Mouse (Mus musculus) urinary bladder, postnatal 4 days (tissue): ENCODE results near the gene Ankrd54.
"Not testable (repeated sequence)": the region's sequence is repeated elsewhere in the genome, so short reads cannot be mapped to it uniquely, and the experiment has no call there.

Experiments
- DNase-seq, 2 experiments: peaks; one replicate each; pipeline ENCODE4 v3.0.0; 2021 to 2022; ENCODE audit warnings: low spot score in 2 of 2

Gene Ankrd54

DNA sequence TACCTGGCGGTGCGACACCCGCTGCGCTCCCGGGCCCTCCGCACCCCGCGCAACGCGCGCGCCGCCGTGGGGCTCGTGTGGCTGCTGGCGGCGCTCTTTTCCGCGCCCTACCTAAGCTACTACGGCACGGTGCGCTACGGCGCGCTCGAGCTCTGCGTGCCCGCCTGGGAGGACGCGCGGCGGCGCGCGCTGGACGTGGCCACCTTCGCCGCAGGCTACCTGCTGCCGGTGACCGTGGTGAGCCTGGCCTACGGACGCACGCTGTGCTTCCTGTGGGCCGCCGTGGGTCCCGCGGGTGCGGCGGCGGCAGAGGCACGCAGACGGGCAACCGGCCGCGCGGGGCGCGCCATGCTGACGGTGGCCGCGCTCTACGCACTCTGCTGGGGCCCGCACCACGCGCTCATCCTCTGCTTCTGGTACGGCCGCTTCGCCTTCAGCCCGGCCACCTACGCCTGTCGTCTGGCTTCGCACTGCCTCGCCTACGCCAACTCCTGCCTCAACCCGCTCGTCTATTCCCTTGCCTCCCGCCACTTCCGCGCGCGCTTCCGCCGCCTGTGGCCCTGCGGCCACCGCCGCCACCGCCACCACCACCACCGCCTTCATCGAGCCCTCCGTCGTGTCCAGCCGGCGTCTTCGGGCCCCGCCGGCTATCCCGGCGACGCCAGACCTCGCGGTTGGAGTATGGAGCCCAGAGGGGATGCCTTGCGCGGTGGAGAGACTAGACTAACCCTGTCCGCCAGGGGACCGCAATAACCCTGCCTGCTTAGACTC lies 19.8 kb downstream of the Ankrd54 start:
- DNase-seq: no peak

GRCm38 (mm10) chr15:79041585-79041984 lies 21.1 kb downstream of the Ankrd54 start, which contains the start of gene Galr3:
Gene Galr3, plus strand, starts transcription at chr15:79041885.
- DNase-seq: no peak

DNA sequence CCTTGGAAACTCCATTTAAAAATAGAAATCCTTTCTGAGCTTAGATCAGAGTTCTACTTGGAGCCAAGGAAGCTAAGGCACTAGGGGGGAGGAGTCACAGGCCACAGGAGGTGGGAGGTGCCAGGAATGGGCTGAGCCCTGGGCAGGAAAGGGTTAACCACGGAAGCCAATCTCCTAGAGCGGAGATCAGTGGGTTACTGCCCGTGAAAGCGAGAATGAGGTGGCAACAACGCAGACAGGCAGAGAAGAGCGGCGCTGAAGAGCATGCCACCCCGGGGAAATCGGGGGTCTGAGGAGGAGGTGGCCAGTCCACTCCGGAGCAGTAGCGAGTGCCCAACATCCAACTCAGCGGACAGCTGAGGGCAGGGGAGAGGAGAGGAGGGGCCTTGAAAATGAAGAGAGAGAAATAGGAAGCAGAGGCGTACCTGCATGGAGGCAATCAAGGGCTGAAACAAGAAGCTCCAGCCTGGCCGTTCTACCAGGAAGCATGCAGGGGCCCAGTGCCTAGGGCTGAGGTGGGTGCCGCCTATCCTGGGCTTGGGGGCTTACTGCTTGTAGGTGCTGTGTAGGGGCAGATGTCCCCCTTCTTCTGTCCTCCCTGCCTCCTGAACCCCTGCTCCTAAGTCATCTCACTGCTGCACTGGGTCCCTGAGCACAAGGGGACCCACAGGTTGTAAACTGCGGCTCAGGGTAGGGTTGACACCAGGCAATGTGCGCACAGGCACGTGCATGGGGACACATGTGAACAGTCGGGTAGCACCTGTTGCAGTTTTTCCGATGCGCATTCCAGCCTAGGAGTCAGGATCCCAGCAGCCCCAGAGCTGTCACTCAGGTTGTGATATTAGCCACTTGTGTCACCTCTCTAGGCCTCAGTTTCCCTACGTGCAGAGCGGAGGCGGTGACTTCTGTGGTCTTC lies 21.9 kb downstream of the Ankrd54 start:
- no peak for DNase-seq

DNA sequence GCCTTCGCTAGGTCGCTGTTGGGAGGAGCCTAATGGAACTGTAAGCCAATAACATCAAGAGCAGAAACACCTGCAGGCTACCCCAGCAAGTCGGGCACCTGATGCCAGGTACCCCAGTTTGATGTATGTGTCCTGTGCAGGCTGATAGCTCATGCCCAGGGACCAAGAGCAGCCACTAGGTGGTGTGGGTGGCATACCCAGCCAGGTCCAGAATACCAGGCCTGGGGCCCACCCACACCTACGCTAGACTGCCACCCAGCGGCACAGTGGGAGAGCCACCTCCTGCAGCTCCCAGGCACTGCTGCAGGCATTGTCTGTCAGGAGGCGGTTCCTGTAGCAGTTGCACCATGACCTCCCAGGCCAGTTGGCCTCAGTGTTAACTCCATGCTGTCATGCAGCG lies 23.8 kb downstream of the Ankrd54 start:
- DNase-seq: peak; percentile 74 to 78

DNA sequence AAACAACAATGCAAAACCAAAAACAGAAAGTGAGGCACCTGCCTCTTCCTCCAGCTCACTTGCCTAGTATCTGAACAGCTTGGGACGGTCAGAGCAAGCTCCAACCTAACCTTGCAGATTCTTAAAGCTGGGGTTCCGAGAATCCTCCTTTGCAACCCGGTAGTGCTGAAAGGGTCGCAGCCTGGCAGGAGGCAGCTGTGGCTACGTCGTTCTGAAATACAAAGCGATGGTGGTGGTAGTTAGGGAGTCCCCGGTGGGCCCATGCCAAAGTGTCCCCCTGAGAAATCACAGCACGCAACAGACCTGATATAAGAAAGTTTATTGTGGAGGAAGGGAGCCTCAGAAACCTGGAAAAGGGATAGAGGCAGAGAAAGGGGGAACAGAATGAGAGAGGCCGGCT lies 24.4 kb downstream of the Ankrd54 start:
- DNase-seq: no peak

DNA sequence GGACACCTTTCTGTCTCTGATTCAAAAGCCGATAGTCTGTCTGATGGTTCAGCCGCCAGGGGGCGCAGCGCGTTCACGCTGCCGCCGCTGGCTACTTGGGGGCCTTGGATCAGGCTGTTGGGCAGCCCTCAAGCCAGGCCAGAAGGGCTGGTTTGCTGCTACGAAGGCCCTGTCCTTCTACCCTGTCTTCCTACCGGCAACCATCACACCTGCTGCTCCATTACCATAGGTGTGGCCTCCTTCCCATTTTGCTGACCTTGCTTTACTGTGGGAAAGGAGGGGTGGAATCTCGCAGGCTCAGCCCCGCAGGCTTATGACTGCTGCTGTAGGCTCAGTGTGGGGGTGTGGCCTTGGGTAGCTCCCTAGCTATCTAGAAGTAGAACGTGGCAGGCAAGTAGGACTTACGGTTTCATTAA lies 24.8 kb downstream of the Ankrd54 start:
- peak in 1 of 2 experiments; percentile 81 for DNase-seq

DNA sequence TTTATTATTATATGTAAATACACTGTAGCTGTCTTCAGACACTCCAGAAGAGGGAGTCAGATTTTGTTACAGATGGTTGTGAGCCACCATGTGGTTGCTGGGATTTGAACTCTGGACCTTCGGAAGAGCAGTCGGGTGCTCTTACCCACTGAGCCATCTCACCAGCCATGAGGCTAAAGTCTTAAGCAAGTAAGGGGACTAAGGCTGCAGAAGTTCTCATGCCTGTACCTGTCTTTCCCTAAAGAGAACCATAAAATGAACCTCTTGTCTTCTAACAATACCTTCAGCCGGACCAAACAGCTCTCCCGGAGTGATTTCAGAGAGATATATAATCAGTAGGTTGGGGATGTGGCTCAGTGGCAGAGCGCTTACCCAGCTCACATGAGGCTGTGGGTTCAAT lies 30.8 kb downstream of the Ankrd54 start:
- DNase-seq: not testable (repeated sequence)

GRCm38 (mm10) chr15:79030551-79031435 lies 31.9 kb downstream of the Ankrd54 start:
- DNase-seq: peak; percentile 83 to 89

GRCm38 (mm10) chr15:79029519-79030241 lies 33.0 kb downstream of the Ankrd54 start:
- DNase-seq: no peak

DNA sequence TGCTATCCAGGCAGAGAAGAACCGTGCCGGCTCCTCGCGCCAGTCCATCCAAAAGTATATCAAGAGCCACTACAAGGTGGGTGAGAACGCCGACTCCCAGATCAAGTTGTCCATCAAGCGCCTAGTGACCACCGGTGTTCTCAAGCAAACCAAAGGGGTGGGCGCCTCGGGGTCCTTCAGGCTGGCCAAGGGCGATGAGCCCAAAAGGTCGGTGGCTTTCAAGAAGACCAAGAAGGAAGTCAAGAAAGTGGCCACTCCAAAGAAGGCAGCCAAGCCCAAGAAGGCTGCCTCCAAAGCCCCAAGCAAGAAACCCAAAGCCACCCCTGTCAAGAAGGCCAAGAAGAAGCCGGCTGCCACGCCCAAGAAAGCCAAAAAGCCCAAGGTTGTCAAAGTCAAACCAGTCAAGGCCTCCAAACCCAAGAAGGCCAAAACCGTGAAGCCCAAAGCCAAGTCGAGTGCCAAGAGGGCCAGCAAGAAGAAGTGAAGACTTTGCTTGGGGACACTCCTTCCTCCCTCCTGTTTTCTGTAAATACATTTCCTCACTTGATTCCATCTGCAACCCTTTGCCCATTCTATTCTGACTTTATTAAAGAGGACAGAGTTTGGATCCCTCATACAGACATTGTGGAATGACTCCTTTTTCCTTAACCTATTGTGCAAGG lies 33.7 kb downstream of the Ankrd54 start:
- no peak for DNase-seq

DNA sequence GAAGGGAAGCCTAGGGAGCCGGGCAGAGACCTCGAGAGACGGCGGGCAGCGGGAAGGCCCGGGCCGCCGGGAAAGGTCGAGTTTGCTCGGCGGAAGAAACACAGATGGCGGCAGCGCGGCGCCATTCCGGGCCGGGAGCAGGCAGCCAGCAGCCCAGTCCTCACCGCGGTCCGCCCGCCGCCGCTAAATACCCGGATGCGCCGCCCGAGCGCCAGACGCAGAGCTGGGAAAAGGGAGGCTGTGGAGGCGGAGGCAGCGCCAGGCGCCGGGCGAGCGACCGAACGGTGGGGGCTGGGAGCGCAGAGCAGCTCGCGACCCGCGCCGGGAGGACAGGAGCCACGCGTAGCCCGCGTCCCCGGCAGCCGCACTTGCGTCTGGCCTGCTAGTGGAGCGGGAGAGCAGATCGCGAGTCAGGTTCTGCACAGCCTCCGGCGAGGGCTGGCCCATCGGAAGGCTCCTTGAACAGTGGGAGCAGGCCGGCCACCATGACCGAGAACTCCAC lies 34.4 kb downstream of the Ankrd54 start, which contains the start of gene H1f0:
TSS of gene H1f0 (plus strand) at position 214 of the 502 bp plus-strand sequence.
- DNase-seq: peak; percentile 94 to 96

GRCm38 (mm10) chr15:79027291-79028205 lies 35.1 kb downstream of the Ankrd54 start:
- DNase-seq: no peak

DNA sequence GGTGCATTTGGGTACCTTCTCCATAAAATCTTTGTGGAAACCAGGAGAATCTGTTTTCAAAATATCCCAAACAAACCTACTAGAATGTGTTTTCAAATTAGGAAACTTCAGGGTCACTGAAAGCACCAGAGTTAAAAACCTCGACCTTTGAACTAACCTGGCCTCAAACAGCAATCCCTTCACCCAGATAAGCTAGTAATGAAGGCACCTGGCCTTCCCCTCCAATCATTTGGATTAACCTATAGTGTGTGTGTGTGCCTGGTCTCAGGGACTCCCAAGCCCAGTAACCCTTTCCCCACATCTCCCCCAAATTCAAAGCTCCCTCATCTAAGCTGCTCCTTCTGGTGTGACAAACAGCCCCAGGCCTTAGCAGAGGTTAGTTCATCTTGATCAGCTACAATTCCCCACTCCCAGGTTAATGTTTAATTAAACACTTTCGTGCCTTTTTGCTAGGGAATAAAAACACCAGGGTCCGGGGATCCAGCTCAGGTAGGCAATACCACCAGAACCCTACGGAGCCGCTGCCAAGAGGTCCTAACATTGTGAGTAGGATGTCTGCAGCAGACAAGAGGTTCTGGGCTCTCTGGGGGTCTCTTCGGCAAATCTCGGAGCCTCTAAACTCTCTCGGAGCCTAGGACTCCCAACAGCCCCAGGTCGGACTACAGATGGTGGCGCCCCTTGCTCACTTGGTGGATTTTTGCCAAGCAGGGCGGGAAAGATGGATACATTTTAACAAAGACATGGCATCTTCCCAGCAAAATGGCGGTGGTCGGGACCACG lies 36.0 kb downstream of the Ankrd54 start:
- DNase-seq: no peak

GRCm38 (mm10) chr15:79025687-79026308 lies 36.9 kb downstream of the Ankrd54 start:
- no peak for DNase-seq

DNA sequence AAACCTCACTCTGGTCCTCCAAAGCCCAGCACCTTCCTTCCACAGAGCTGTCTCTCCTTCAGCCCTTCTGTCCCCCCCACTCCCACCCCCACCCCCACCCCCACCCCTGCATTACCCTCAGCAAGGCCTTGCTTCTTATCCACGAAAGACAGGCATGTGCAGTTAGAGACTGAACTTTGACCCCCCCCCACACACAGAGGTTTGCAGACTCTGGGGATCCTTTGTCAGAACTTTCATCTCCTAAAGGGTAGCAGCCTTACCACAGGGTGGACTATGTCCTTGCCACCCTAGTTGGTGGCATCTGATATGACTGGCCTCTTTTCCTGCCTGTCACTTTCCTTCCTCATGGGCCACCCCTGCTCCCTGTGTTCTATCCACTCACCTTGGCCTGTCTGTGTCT lies 39.3 kb downstream of the Ankrd54 start:
- no peak for DNase-seq

DNA sequence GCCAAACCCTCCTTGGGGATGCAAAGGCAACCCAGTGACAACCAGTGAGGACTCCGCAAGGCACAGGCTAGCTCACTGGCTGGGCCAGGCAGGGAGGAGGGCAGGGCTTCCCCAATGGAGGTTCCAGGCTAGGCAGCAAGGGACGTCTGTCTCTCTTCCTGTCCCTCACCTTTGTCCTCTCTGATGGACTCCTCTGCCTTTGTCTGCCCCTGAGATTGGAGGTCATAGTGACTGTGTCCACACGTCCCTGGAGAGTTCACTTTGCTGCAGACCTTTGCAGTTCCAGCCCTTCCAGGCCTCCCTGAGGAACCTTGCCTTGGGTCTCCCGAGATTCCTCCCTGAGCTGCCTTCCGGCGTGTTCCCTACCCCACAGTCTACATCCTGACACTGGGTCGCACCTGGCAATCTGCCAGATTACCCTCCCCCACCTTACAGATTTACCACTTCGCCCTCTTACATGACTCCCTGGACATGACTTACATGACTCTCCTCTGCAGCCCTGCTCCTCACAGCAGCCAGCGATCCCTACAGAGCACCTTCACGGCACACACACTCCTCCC lies 39.9 kb downstream of the Ankrd54 start:
- no peak for DNase-seq

GRCm38 (mm10) chr15:79018886-79019285 lies 43.8 kb downstream of the Ankrd54 start:
- DNase-seq: no peak
